In genomic region chr2:31904622-31905021, GRCm38 (mm10) we compare ENCODE assay signal across 12 mouse cellular contexts. TPM values are rescaled to one million over a fixed set of nuclear protein-coding genes. Genes with fewer than 3 reads are reported as not detected.
A peak's percentile ranks its signal among the peaks of the same experiment; 100 is the strongest.
DNase-seq lines count a peak whose midpoint lies in the region; ATAC-seq and TF ChIP-seq lines count a peak whose summit lies in the region.
"Had no signal": no experiment of that assay in that cellular context is flagged by ENCODE, and none has a peak within 500 bp of the region (broad histone marks: within the 10 kb centered on the region; RNA-seq: fewer than 3 reads in every experiment).

No protein-coding gene starts in this region.

- 7% methylated on average over 8 of the region's 8 CpGs for WGBS in forebrain, embryonic 10.5 days
- WGBS in forebrain, embryonic 12.5 days, result 8% methylated on average over 8 of the region's 8 CpGs
- 7% methylated on average over 8 of the region's 8 CpGs for WGBS in forebrain, embryonic 13.5 days

- peak overlapping the region; percentile 66; the same call in 1 of the 2 replicates for H3K27ac ChIP-seq in forebrain, embryonic 10.5 days
- H3K27ac ChIP-seq in forebrain, embryonic 12.5 days, result no peak overlapping the region
- H3K27ac ChIP-seq in left cerebral cortex, adult 2 months, result no peak overlapping the region
- no peak overlapping the region for H3K27ac ChIP-seq in forebrain, embryonic 13.5 days
- H3K27ac ChIP-seq: hindbrain, embryonic 13.5 days had no signal

- H3K4me3 ChIP-seq in forebrain, embryonic 10.5 days, result no peak overlapping the region
- no peak overlapping the region for H3K4me3 ChIP-seq in forebrain, embryonic 12.5 days (replicated peaks)
- H3K4me3 ChIP-seq in left cerebral cortex, adult 2 months, result no peak overlapping the region
- H3K4me3 ChIP-seq in forebrain, embryonic 13.5 days, result no peak overlapping the region
- H3K4me3 ChIP-seq: hindbrain, embryonic 13.5 days had no signal

- H3K4me1 ChIP-seq in forebrain, embryonic 10.5 days, result peaks cover 35% of the 10 kb centered on the region
- peaks cover 19% of the 10 kb centered on the region for H3K4me1 ChIP-seq in forebrain, embryonic 12.5 days
- peaks cover 11% of the 10 kb centered on the region; the same call in 1 of the 2 replicates for H3K4me1 ChIP-seq in forebrain, embryonic 13.5 days

- H3K27me3 ChIP-seq in forebrain, embryonic 10.5 days (ENCODE audit: poor library complexity, severe bottlenecking), result peaks cover 8% of the 10 kb centered on the region; the same call in 1 of the 2 replicates
- peaks cover 6% of the 10 kb centered on the region; the same call in 1 of the 2 replicates for H3K27me3 ChIP-seq in forebrain, embryonic 12.5 days
- H3K27me3 ChIP-seq in forebrain, embryonic 13.5 days, result 0 out of 2 replicates have a peak, but pooled peaks cover 4% of the 10 kb centered on the region

- H3K9ac ChIP-seq in forebrain, embryonic 12.5 days, result no peak overlapping the region
- no peak overlapping the region for H3K9ac ChIP-seq in forebrain, embryonic 13.5 days
- H3K9ac ChIP-seq: hindbrain, embryonic 13.5 days had no signal

- H3K4me2 ChIP-seq in forebrain, embryonic 12.5 days, result no peak overlapping the region
- H3K4me2 ChIP-seq in forebrain, embryonic 13.5 days, result no peak overlapping the region
- H3K4me2 ChIP-seq: hindbrain, embryonic 13.5 days had no signal

- TF ChIP-seq CTCF in left cerebral cortex, adult 2 months (IDR thresholded peaks at IDR 0.05), result peak; percentile 22

- intact Hi-C loops in left cerebral cortex, adult 2 months (cut with DNase I), result no loop called here
- intact Hi-C loops in left cerebral cortex, postnatal 10 days (cut with DNase I), result no loop called here

- no peak for ATAC-seq in forebrain, embryonic 12.5 days (ENCODE audit: low FRiP score)
- no peak for ATAC-seq in forebrain, embryonic 13.5 days
- ATAC-seq: forebrain, embryonic 14.5 days had no signal

- no peaks in the 10 kb centered on the region for H3K36me3 ChIP-seq in forebrain, embryonic 10.5 days (replicated peaks)
- H3K36me3 ChIP-seq in forebrain, embryonic 12.5 days (replicated peaks), result no peaks in the 10 kb centered on the region
- H3K36me3 ChIP-seq in forebrain, embryonic 13.5 days (ENCODE audit: poor library complexity, severe bottlenecking), result no peaks in the 10 kb centered on the region
- H3K36me3 ChIP-seq: hindbrain, embryonic 13.5 days had no signal

- no peaks in the 10 kb centered on the region for H3K9me3 ChIP-seq in forebrain, embryonic 10.5 days
- no peaks in the 10 kb centered on the region for H3K9me3 ChIP-seq in forebrain, embryonic 12.5 days
- H3K9me3 ChIP-seq in forebrain, embryonic 13.5 days (replicated peaks), result no peaks in the 10 kb centered on the region
- H3K9me3 ChIP-seq: hindbrain, embryonic 13.5 days had no signal

- peak; percentile 42 for DNase-seq in forebrain, embryonic 10.5 days (ENCODE audit: extremely low spot score, low spot score)
- no peak for DNase-seq in left cerebral cortex, adult 2 months (ENCODE audit: extremely low spot score in 1 of 2, low spot score in 2 of 2)
- no peak for DNase-seq in left cerebral cortex, postnatal 10 days (ENCODE audit: extremely low spot score in 1 of 2, low spot score in 2 of 2)
- DNase-seq in NIH3T3 (ENCODE audit: low read depth), result peak; percentile 71
- peak; percentile 33 for DNase-seq in fibroblast of lung, adult 2 months (ENCODE audit: low read depth)
- DNase-seq in frontal cortex, postnatal 25 days (ENCODE audit: low spot score in 2 of 2), result no peak
- DNase-seq: cerebellum, adult 11 months had no signal

RNA-seq across cellular contexts. Expression of gene Lamc3, which starts 17.5 kb away (rescaled TPM):
- polyA plus RNA-seq in forebrain, embryonic 10.5 days (2016; fragmentation: Nextera tagmentation; extraction: Ambion mirVana), result 4.9 and 6.8 TPM in 2 replicates
- 5.2 and 5.6 TPM in 2 replicates for polyA plus RNA-seq in forebrain, embryonic 12.5 days (2016; fragmentation: Nextera tagmentation; extraction: Ambion mirVana)
- 1 to 10 TPM; 6.9 to 8.8 TPM for total RNA-seq in left cerebral cortex, adult 2 months (2021)
- total RNA-seq in left cerebral cortex, postnatal 10 days (2021), result 1 to 10 TPM; 8.8 to 9.2 TPM
- 3.2 and 3.3 TPM in 2 replicates for polyA plus RNA-seq in forebrain, embryonic 13.5 days (2015; fragmentation: Nextera tagmentation; extraction: Ambion mirVana)

RNA-seq across cellular contexts. Expression of gene Aif1l, which starts 45.3 kb away (rescaled TPM):
- polyA plus RNA-seq in forebrain, embryonic 10.5 days (2016; fragmentation: Nextera tagmentation; extraction: Ambion mirVana), result 84.7 and 85.6 TPM in 2 replicates
- 73.5 and 86.5 TPM in 2 replicates for polyA plus RNA-seq in forebrain, embryonic 12.5 days (2016; fragmentation: Nextera tagmentation; extraction: Ambion mirVana)
- 1 to 10 TPM; 3.6 to 4.8 TPM for total RNA-seq in left cerebral cortex, adult 2 months (2021)
- total RNA-seq in left cerebral cortex, postnatal 10 days (2021), result 1 to 10 TPM; 3.7 to 5.4 TPM
- 68.7 and 74.8 TPM in 2 replicates for polyA plus RNA-seq in forebrain, embryonic 13.5 days (2015; fragmentation: Nextera tagmentation; extraction: Ambion mirVana)

RNA-seq across cellular contexts. Expression of gene Fibcd1, which starts 58.8 kb away (rescaled TPM):
- polyA plus RNA-seq in forebrain, embryonic 10.5 days (2016; fragmentation: Nextera tagmentation; extraction: Ambion mirVana), result 0.07 and 0.19 TPM in 2 replicates
- polyA plus RNA-seq in forebrain, embryonic 12.5 days (2016; fragmentation: Nextera tagmentation; extraction: Ambion mirVana), result 1.1 and 1.2 TPM in 2 replicates
- 10 to 100 TPM in 1 of 2 experiments, 1 to 10 TPM in 1; 7.9 to 11.4 TPM for total RNA-seq in left cerebral cortex, adult 2 months (2021)
- total RNA-seq in left cerebral cortex, postnatal 10 days (2021), result 10 to 100 TPM in 1 of 2 experiments, 1 to 10 TPM in 1; 7.0 to 13.3 TPM
- 1.2 and 1.5 TPM in 2 replicates for polyA plus RNA-seq in forebrain, embryonic 13.5 days (2015; fragmentation: Nextera tagmentation; extraction: Ambion mirVana)
- total RNA-seq: liver, adult 2 months had no signal
- polyA plus RNA-seq: liver, adult 2 months had no signal

Comparison
In these comparisons a context has a peak if more than half of its experiments do, and no peak if none do; other contexts are left out.
1. DNase-seq: peak in forebrain, embryonic 10.5 days (single experiment), NIH3T3 (single experiment) and fibroblast of lung, adult 2 months (single experiment); none in left cerebral cortex, adult 2 months (0 of 2), left cerebral cortex, postnatal 10 days (0 of 2) and frontal cortex, postnatal 25 days (0 of 2).